ENCODE assay signal across 27 mouse cellular contexts in the genomic region with DNA sequence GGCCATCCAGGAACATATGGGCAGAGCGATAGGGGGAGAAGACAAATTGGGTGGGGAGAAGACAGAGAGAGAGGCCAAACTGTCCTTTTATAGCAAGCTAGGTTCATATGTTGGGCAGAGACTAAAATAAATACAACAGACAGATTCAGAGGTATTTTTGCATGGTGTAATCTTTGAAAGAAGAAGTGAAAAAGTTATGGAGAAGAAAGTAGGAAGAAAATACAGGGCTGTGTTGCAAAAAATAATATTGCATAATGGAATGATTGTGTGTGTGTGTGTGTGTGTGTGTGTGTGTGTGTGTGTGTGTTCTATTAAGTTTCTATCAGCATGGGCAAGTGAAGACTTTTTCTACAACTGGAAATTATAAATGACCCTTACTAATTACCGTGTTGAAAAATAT. TPM values are rescaled to one million over a fixed set of nuclear protein-coding genes. Genes with fewer than 3 reads are reported as not detected.
DNase-seq lines count a peak whose midpoint lies in the region; ATAC-seq and TF ChIP-seq lines count a peak whose summit lies in the region.
"Had no signal": no experiment of that assay in that cellular context is flagged by ENCODE, and none has a peak within 500 bp of the region (broad histone marks: within the 10 kb centered on the region; RNA-seq: fewer than 3 reads in every experiment).

No protein-coding gene starts in this region.

- no peak overlapping the region for H3K4me2 ChIP-seq in forebrain, embryonic 11.5 days (ENCODE audit: low read depth, low read length, severe bottlenecking)
- H3K4me2 ChIP-seq: embryonic facial prominence, embryonic 13.5 days; embryonic facial prominence, embryonic 15.5 days; forebrain, embryonic 13.5 days; forebrain, embryonic 15.5 days had no signal

- TF ChIP-seq CTCF in bone marrow macrophage, adult 2 months (IDR thresholded peaks at IDR 0.05; ENCODE audit: low read depth, low read length): no peak

- WGBS in forebrain, embryonic 11.5 days: 85% methylated on average over 2 of the region's 2 CpGs

- no peak overlapping the region for H3K4me3 ChIP-seq in bone marrow macrophage, adult 2 months (ENCODE audit: insufficient read depth, low read length)
- no peak overlapping the region for H3K4me3 ChIP-seq in forebrain, embryonic 11.5 days (ENCODE audit: low read depth, low read length)
- H3K4me3 ChIP-seq: embryonic facial prominence, embryonic 13.5 days; embryonic facial prominence, embryonic 15.5 days; erythroblast, embryonic 14.5 days; forebrain, embryonic 10.5 days; forebrain, embryonic 13.5 days; forebrain, embryonic 15.5 days had no signal

- no peak overlapping the region for H3K9ac ChIP-seq in forebrain, embryonic 11.5 days (ENCODE audit: low read length)
- H3K9ac ChIP-seq: embryonic facial prominence, embryonic 13.5 days; embryonic facial prominence, embryonic 15.5 days; forebrain, embryonic 13.5 days; forebrain, embryonic 15.5 days; forebrain, postnatal 0 days had no signal

- peak overlapping the region; percentile 50 for H3K27ac ChIP-seq in bone marrow macrophage, adult 2 months (ENCODE audit: insufficient read depth, low read depth, low read length)
- H3K27ac ChIP-seq in forebrain, embryonic 11.5 days (ENCODE audit: low read depth, low read length): no peak overlapping the region
- H3K27ac ChIP-seq: embryonic facial prominence, embryonic 13.5 days; embryonic facial prominence, embryonic 15.5 days; forebrain, embryonic 10.5 days; forebrain, embryonic 13.5 days; forebrain, embryonic 15.5 days had no signal

- peaks cover 9% of the 10 kb centered on the region for H3K4me1 ChIP-seq in bone marrow macrophage, adult 2 months (ENCODE audit: control insufficient read depth, insufficient read depth, low read length)
- H3K4me1 ChIP-seq in forebrain, embryonic 11.5 days (replicated peaks; ENCODE audit: control insufficient read depth, insufficient read depth, low read length): no peaks in the 10 kb centered on the region
- H3K4me1 ChIP-seq: embryonic facial prominence, embryonic 13.5 days; embryonic facial prominence, embryonic 15.5 days; forebrain, embryonic 10.5 days; forebrain, embryonic 13.5 days; forebrain, embryonic 15.5 days had no signal

- no peak for DNase-seq in B cell, adult 2 months
- no peak for DNase-seq in forebrain, embryonic 11.5 days (ENCODE audit: low spot score)
- no peak for DNase-seq in thymus, postnatal 25 days
- DNase-seq: adrenal gland, adult 2 months; adrenal gland, postnatal 10 days; adrenal gland, postnatal 25 days; cerebellum, adult 11-12 months; cerebellum, adult 2 months; cerebellum, adult 9-10 months; cerebellum, postnatal 10 days; cerebellum, postnatal 25 days; embryo, embryonic 11 days; forebrain, postnatal 0 days had no signal

- no peak for TF ChIP-seq POLR2A in bone marrow macrophage, adult 2 months (IDR thresholded peaks at IDR 0.05; ENCODE audit: borderline replicate concordance, low read depth, low read length)

- no peaks in the 10 kb centered on the region for H3K9me3 ChIP-seq in forebrain, embryonic 11.5 days (ENCODE audit: control insufficient read depth, low read length)
- H3K9me3 ChIP-seq: embryonic facial prominence, embryonic 13.5 days; embryonic facial prominence, embryonic 15.5 days; forebrain, embryonic 10.5 days; forebrain, embryonic 13.5 days; forebrain, embryonic 15.5 days had no signal

- H3K36me3 ChIP-seq in forebrain, embryonic 11.5 days (ENCODE audit: control insufficient read depth, insufficient read depth, low read length): no peaks in the 10 kb centered on the region
- H3K36me3 ChIP-seq: embryonic facial prominence, embryonic 13.5 days; embryonic facial prominence, embryonic 15.5 days; forebrain, embryonic 10.5 days; forebrain, embryonic 15.5 days had no signal

- no peaks in the 10 kb centered on the region for H3K27me3 ChIP-seq in forebrain, embryonic 11.5 days (ENCODE audit: control insufficient read depth, insufficient read depth, low read length)
- H3K27me3 ChIP-seq: embryonic facial prominence, embryonic 13.5 days; embryonic facial prominence, embryonic 15.5 days; forebrain, embryonic 13.5 days; forebrain, embryonic 15.5 days had no signal

- peak; percentile 93 for ATAC-seq in granulocyte monocyte progenitor cell, adult 5-6 weeks (replicated peaks; ENCODE audit: poor library complexity, severe bottlenecking)
- peak; percentile 86 for ATAC-seq in megakaryocyte progenitor cell, adult 5-6 weeks (replicated peaks; ENCODE audit: poor library complexity)
- ATAC-seq in forebrain, embryonic 11.5 days (replicated peaks; ENCODE audit: low FRiP score): no peak
- ATAC-seq: forebrain, embryonic 13.5 days; forebrain, embryonic 15.5 days; forebrain, postnatal 0 days had no signal

RNA-seq across cellular contexts. Expression of a gene that starts 7.9 kb away (rescaled TPM):
- not detected in 2 replicates for polyA plus RNA-seq in bone marrow macrophage, adult 2 months (2012; ENCODE audit: insufficient read depth, insufficient read length, missing spikeins)
- total RNA-seq in granulocyte monocyte progenitor cell, adult 5-6 weeks (2014; fragmentation: Nextera tagmentation): not detected in 2 replicates
- total RNA-seq in granulocyte monocyte progenitor cell, adult 5-6 weeks (2017): not detected in 2 replicates
- not detected in 2 replicates for total RNA-seq in megakaryocyte progenitor cell, adult 5-6 weeks (2015)
- not detected in 2 replicates for total RNA-seq in megakaryocyte progenitor cell, adult 5-6 weeks (2017)
- polyA plus RNA-seq in forebrain, embryonic 11.5 days (2014; fragmentation: Nextera tagmentation; extraction: Ambion mirVana): not detected in 2 replicates
- total RNA-seq: adrenal gland, adult 2 months; adrenal gland, postnatal 10 days; adrenal gland, postnatal 25 days; adrenal gland, postnatal 4 days; ES-E14; forebrain, postnatal 0 days; MEL had no signal
- polyA plus RNA-seq: adrenal gland, adult 2 months; C2C12; cerebellum, adult 2 months; embryonic facial prominence, embryonic 11.5 days; embryonic facial prominence, embryonic 13.5 days; embryonic facial prominence, embryonic 15.5 days; erythroblast, embryonic 14.5 days; forebrain, embryonic 10.5 days; forebrain, embryonic 13.5 days; forebrain, embryonic 15.5 days; forebrain, postnatal 0 days had no signal

RNA-seq across cellular contexts. Expression of a gene that starts 15.8 kb away (rescaled TPM):
- not detected in 2 replicates for polyA plus RNA-seq in bone marrow macrophage, adult 2 months (2012; ENCODE audit: insufficient read depth, insufficient read length, missing spikeins)
- total RNA-seq in granulocyte monocyte progenitor cell, adult 5-6 weeks (2014; fragmentation: Nextera tagmentation): not detected in 2 replicates
- total RNA-seq in granulocyte monocyte progenitor cell, adult 5-6 weeks (2017): not detected in 2 replicates
- total RNA-seq in megakaryocyte progenitor cell, adult 5-6 weeks (2015): not detected in 2 replicates
- total RNA-seq in megakaryocyte progenitor cell, adult 5-6 weeks (2017): not detected in 2 replicates
- polyA plus RNA-seq in forebrain, embryonic 11.5 days (2014; fragmentation: Nextera tagmentation; extraction: Ambion mirVana): not detected in 2 replicates
- total RNA-seq: adrenal gland, adult 2 months; adrenal gland, postnatal 10 days; adrenal gland, postnatal 25 days; adrenal gland, postnatal 4 days; ES-E14; forebrain, postnatal 0 days; MEL had no signal
- polyA plus RNA-seq: adrenal gland, adult 2 months; C2C12; cerebellum, adult 2 months; embryonic facial prominence, embryonic 11.5 days; embryonic facial prominence, embryonic 13.5 days; erythroblast, embryonic 14.5 days; forebrain, embryonic 10.5 days; forebrain, embryonic 13.5 days; forebrain, embryonic 15.5 days; forebrain, postnatal 0 days had no signal

RNA-seq across cellular contexts. Expression of a gene that starts 18.6 kb away (rescaled TPM):
- not detected in 2 replicates for polyA plus RNA-seq in bone marrow macrophage, adult 2 months (2012; ENCODE audit: insufficient read depth, insufficient read length, missing spikeins)
- not detected in 2 replicates for total RNA-seq in granulocyte monocyte progenitor cell, adult 5-6 weeks (2014; fragmentation: Nextera tagmentation)
- not detected in 2 replicates for total RNA-seq in granulocyte monocyte progenitor cell, adult 5-6 weeks (2017)
- total RNA-seq in megakaryocyte progenitor cell, adult 5-6 weeks (2015): not detected in 2 replicates
- not detected in 2 replicates for total RNA-seq in megakaryocyte progenitor cell, adult 5-6 weeks (2017)
- polyA plus RNA-seq in forebrain, embryonic 11.5 days (2014; fragmentation: Nextera tagmentation; extraction: Ambion mirVana): not detected in 2 replicates
- total RNA-seq: adrenal gland, adult 2 months; adrenal gland, postnatal 10 days; adrenal gland, postnatal 25 days; adrenal gland, postnatal 4 days; ES-E14; forebrain, postnatal 0 days; MEL had no signal
- polyA plus RNA-seq: adrenal gland, adult 2 months; C2C12; cerebellum, adult 2 months; embryonic facial prominence, embryonic 11.5 days; embryonic facial prominence, embryonic 13.5 days; embryonic facial prominence, embryonic 15.5 days; erythroblast, embryonic 14.5 days; forebrain, embryonic 10.5 days; forebrain, embryonic 13.5 days; forebrain, embryonic 15.5 days; forebrain, postnatal 0 days had no signal

RNA-seq across cellular contexts. Expression of a gene that starts 24.9 kb away (rescaled TPM):
- not detected in 2 replicates for polyA plus RNA-seq in bone marrow macrophage, adult 2 months (2012; ENCODE audit: insufficient read depth, insufficient read length, missing spikeins)
- total RNA-seq in granulocyte monocyte progenitor cell, adult 5-6 weeks (2014; fragmentation: Nextera tagmentation): not detected in 2 replicates
- total RNA-seq in granulocyte monocyte progenitor cell, adult 5-6 weeks (2017): not detected in 2 replicates
- total RNA-seq in megakaryocyte progenitor cell, adult 5-6 weeks (2015): not detected in 2 replicates
- total RNA-seq in megakaryocyte progenitor cell, adult 5-6 weeks (2017): not detected in 2 replicates
- 16.0 and 17.4 TPM in 2 replicates for polyA plus RNA-seq in forebrain, embryonic 11.5 days (2014; fragmentation: Nextera tagmentation; extraction: Ambion mirVana)
- total RNA-seq: MEL had no signal
- polyA plus RNA-seq: C2C12; erythroblast, embryonic 14.5 days had no signal

RNA-seq across cellular contexts. Expression of a gene that starts 37.9 kb away (rescaled TPM):
- polyA plus RNA-seq in bone marrow macrophage, adult 2 months (2012; ENCODE audit: insufficient read depth, insufficient read length, missing spikeins): not detected in 2 replicates
- total RNA-seq in granulocyte monocyte progenitor cell, adult 5-6 weeks (2014; fragmentation: Nextera tagmentation): not detected in 2 replicates
- not detected in 2 replicates for total RNA-seq in granulocyte monocyte progenitor cell, adult 5-6 weeks (2017)
- total RNA-seq in megakaryocyte progenitor cell, adult 5-6 weeks (2015): not detected in 2 replicates
- total RNA-seq in megakaryocyte progenitor cell, adult 5-6 weeks (2017): not detected in 2 replicates
- polyA plus RNA-seq in forebrain, embryonic 11.5 days (2014; fragmentation: Nextera tagmentation; extraction: Ambion mirVana): not detected in 2 replicates
- total RNA-seq: adrenal gland, adult 2 months; adrenal gland, postnatal 10 days; adrenal gland, postnatal 25 days; adrenal gland, postnatal 4 days; ES-E14; forebrain, postnatal 0 days; MEL had no signal
- polyA plus RNA-seq: adrenal gland, adult 2 months; C2C12; cerebellum, adult 2 months; embryonic facial prominence, embryonic 11.5 days; embryonic facial prominence, embryonic 13.5 days; erythroblast, embryonic 14.5 days; forebrain, embryonic 10.5 days; forebrain, embryonic 13.5 days; forebrain, embryonic 15.5 days; forebrain, postnatal 0 days had no signal
